ENCODE assay signal across 4 mouse cellular contexts in genomic region chr5:49645781-49646180, GRCm38 (mm10).
"Had no signal": no experiment of that assay in that cellular context is flagged by ENCODE, and none has a peak within 500 bp of the region (broad histone marks: within the 10 kb centered on the region; RNA-seq: fewer than 3 reads in every experiment).

No protein-coding gene starts in this region.

- DNase-seq: kidney, postnatal 14 days; left cerebral cortex, postnatal 4 days; lung, adult 18-20 months; thymus, postnatal 4 days had no signal
